Mouse (Mus musculus) ES-E14 (cell line): ENCODE results near the gene Ostf1.

ENCODE experiments used
- CHD2 ChIP-seq: IDR thresholded peaks from 2 replicates; pipeline ENCODE4 v1.6.1; 2014; ENCODE audit warnings: mild to moderate bottlenecking, low read depth, low read length, inconsistent platforms
- HCFC1 ChIP-seq: IDR thresholded peaks from 2 replicates; pipeline ENCODE4 v1.6.1; 2012; ENCODE audit warnings: low read length, inconsistent platforms, borderline replicate concordance; ENCODE audit not compliant: insufficient read depth
- MAFK ChIP-seq: IDR thresholded peaks from 2 replicates; pipeline ENCODE4 v1.6.1; 2014; ENCODE audit warnings: mild to moderate bottlenecking, low read depth, low read length, inconsistent platforms; ENCODE audit not compliant: insufficient read depth
- ZC3H11A ChIP-seq: IDR thresholded peaks from 2 replicates; pipeline ENCODE4 v1.6.1; 2012; ENCODE audit warnings: low read depth, mild to moderate bottlenecking, inconsistent platforms, low read length, borderline replicate concordance
- ZNF384 ChIP-seq: IDR thresholded peaks from 2 replicates; pipeline ENCODE4 v1.6.1; 2012; ENCODE audit warnings: low read depth, low read length, inconsistent platforms

GRCm38 (mm10) chr19:18569496-18569895 lies 62.1 kb downstream of the Ostf1 start:
- no peak for TF ChIP-seq ZNF384
- no peak for TF ChIP-seq HCFC1
- no peak for TF ChIP-seq ZC3H11A
- no peak for TF ChIP-seq CHD2
- TF ChIP-seq MAFK = no peak
